Mouse (Mus musculus) heart, adult 2 months (tissue): ENCODE data around the gene Gm4559.

Experiments used
- CTCF ChIP-seq: fragments of 200-600 bp; IDR thresholded peaks from 2 replicates; pipeline ENCODE4 v1.8.1; 2022; ENCODE audit warnings: antibody characterized with exemption, mild to moderate bottlenecking, moderate library complexity
- POLR2A ChIP-seq: fragments of 200-500 bp; IDR thresholded peaks from 2 replicates; pipeline ENCODE4 v1.6.1; 2011; ENCODE audit warnings: mild to moderate bottlenecking, low read depth, low read length, control low read depth; ENCODE audit not compliant: insufficient read depth

- no peak for TF ChIP-seq CTCF
- TF ChIP-seq POLR2A = no peak
These were observed 33.2 kb downstream of the Gm4559 start, which contains the start of gene Gm40460 for GRCm38 (mm10) chr7:142240978-142241377.
